Mouse (Mus musculus) hindbrain, embryonic 16.5 days (tissue): ENCODE results near the gene Serpinb1c. TPM values are rescaled to one million over a fixed set of nuclear protein-coding genes. Genes with fewer than 3 reads are reported as not detected.
A peak's percentile ranks its signal among the peaks of the same experiment; 100 is the strongest.
"Not testable (repeated sequence)": the region's sequence is repeated elsewhere in the genome, so short reads cannot be mapped to it uniquely, and the experiment has no call there.

ENCODE experiments used
- ATAC-seq: fragments of 200-750 bp; cut with Nextera tagmentation; 2 replicates; pipeline ENCODE4 v1.8.0; 2017; ENCODE audit warnings: moderate TSS enrichment, moderate library complexity
- H3K27ac ChIP-seq: fragments of 300-500 bp; sonication (generic); 2 replicates; pipeline ENCODE4 v1.5.1; 2014; ENCODE audit warnings: low read depth, mild to moderate bottlenecking, control low read depth, low read length, moderate library complexity
- H3K27me3 ChIP-seq: fragments of 300-500 bp; sonication (generic); replicated peaks from 2 replicates; pipeline ENCODE4 v1.6.1; 2014; ENCODE audit warnings: low read length; ENCODE audit not compliant: control insufficient read depth, insufficient read depth
- H3K36me3 ChIP-seq: fragments of 300-500 bp; sonication (generic); 2 replicates; pipeline ENCODE4 v1.6.1; 2014; ENCODE audit warnings: mild to moderate bottlenecking, low read length, moderate library complexity, mixed read lengths; ENCODE audit not compliant: control insufficient read depth, insufficient read depth
- H3K4me1 ChIP-seq: fragments of 300-500 bp; sonication (generic); 2 replicates; pipeline ENCODE4 v1.6.1; 2014; ENCODE audit warnings: low read depth, low read length; ENCODE audit not compliant: control insufficient read depth, insufficient read depth
- H3K4me2 ChIP-seq: fragments of 300-500 bp; sonication (generic); 2 replicates; pipeline ENCODE4 v1.6.1; 2014; ENCODE audit warnings: mild to moderate bottlenecking, low read length, control low read depth, moderate library complexity
- H3K4me3 ChIP-seq: fragments of 300-500 bp; sonication (generic); 2 replicates; pipeline ENCODE4 v1.5.1; 2014; ENCODE audit warnings: mild to moderate bottlenecking, low read length, control low read depth, moderate library complexity
- H3K9ac ChIP-seq: fragments of 300-500 bp; sonication (generic); 2 replicates; pipeline ENCODE4 v1.6.1; 2014; ENCODE audit warnings: low read depth, mild to moderate bottlenecking, control low read depth, low read length, moderate library complexity
- H3K9me3 ChIP-seq: fragments of 300-500 bp; sonication (generic); 2 replicates; pipeline ENCODE4 v1.6.1; 2014; ENCODE audit warnings: mild to moderate bottlenecking, low read length, moderate library complexity; ENCODE audit not compliant: control insufficient read depth
- WGBS: fragments of 180-500 bp; shearing (Covaris S2); extraction: QIAGEN DNeasy Blood & Tissue Kit; methylation state at CpG from one replicate; pipeline ENCODE4 v1.1.7; 2014; 5-methylcytosine and 5-hydroxymethylcytosine counted together
- polyA plus RNA-seq: library from polyadenylated mRNA; unstranded; fragments of >200 nt; fragmentation: Nextera tagmentation; extraction: Ambion mirVana; gene quantifications from 2 replicates; pipeline ENCODE4 v1.2.1, GENCODE M21; 2015

Serpinb1c gene
- polyA plus RNA-seq, 1 experiment from 2014 or later = not detected

GRCm38 (mm10) chr13:32868843-32869242 lies 29.2 kb downstream of the Serpinb1c start:
- 78% methylated on average over 5 of the region's 5 CpGs for WGBS
- Histone ChIP-seq H3K9ac (no peak overlapping the region), H3K4me1 (no peaks in the 10 kb centered on the region)

GRCm38 (mm10) chr13:32868233-32868632 lies 29.8 kb downstream of the Serpinb1c start:
- H3K9me3 ChIP-seq, H3K4me1 ChIP-seq, H3K4me2 ChIP-seq, H3K4me3 ChIP-seq, H3K27ac ChIP-seq, H3K27me3 ChIP-seq, ATAC-seq, H3K9ac ChIP-seq, H3K36me3 ChIP-seq: not testable (repeated sequence)
- 90% methylated on average over 4 of the region's 4 CpGs for WGBS

More at GRCm38 (mm10) chr13:32868843-32869242, 29.2 kb downstream of the Serpinb1c start:
- Histone ChIP-seq H3K27me3 (no peaks in the 10 kb centered on the region), H3K27ac (no peak overlapping the region), H3K4me3 (no peak overlapping the region), H3K4me2 (no peak overlapping the region), H3K36me3 (no peaks in the 10 kb centered on the region), H3K9me3 (no peaks in the 10 kb centered on the region)
- no peak for ATAC-seq

- Histone ChIP-seq H3K36me3 (no peaks in the 10 kb centered on the region), H3K9me3 (no peaks in the 10 kb centered on the region), H3K4me1 (no peaks in the 10 kb centered on the region), H3K4me3 (no peak overlapping the region), H3K27ac (no peak overlapping the region), H3K27me3 (no peaks in the 10 kb centered on the region), H3K4me2 (no peak overlapping the region), H3K9ac (no peak overlapping the region)
- 39% methylated on average over 2 of the region's 2 CpGs for WGBS
- no peak for ATAC-seq
Measured at GRCm38 (mm10) chr13:32867030-32867429, 31.0 kb downstream of the Serpinb1c start.

- WGBS = 7% methylated on average over 9 of the region's 9 CpGs
- ATAC-seq = peak; percentile 91
- Histone ChIP-seq H3K4me3 (no peak overlapping the region), H3K4me1 (no peaks in the 10 kb centered on the region), H3K9ac (no peak overlapping the region), H3K27ac (no peak overlapping the region), H3K36me3 (no peaks in the 10 kb centered on the region), H3K9me3 (no peaks in the 10 kb centered on the region), H3K27me3 (no peaks in the 10 kb centered on the region), H3K4me2 (no peak overlapping the region)
Measured at GRCm38 (mm10) chr13:32866484-32866883, 31.5 kb downstream of the Serpinb1c start.

- Histone ChIP-seq H3K27ac (no peak overlapping the region), H3K4me1 (no peaks in the 10 kb centered on the region), H3K36me3 (no peaks in the 10 kb centered on the region), H3K4me2 (no peak overlapping the region), H3K4me3 (no peak overlapping the region), H3K27me3 (no peaks in the 10 kb centered on the region), H3K9me3 (no peaks in the 10 kb centered on the region), H3K9ac (no peak overlapping the region)
- ATAC-seq = no peak
- WGBS = 64% methylated on average over 2 of the region's 2 CpGs
Measured at GRCm38 (mm10) chr13:32865591-32865990, 32.4 kb downstream of the Serpinb1c start.

GRCm38 (mm10) chr13:32864529-32864928 lies 33.5 kb downstream of the Serpinb1c start:
- not testable (repeated sequence) for H3K36me3 ChIP-seq, H3K4me3 ChIP-seq, H3K4me1 ChIP-seq, H3K27me3 ChIP-seq, H3K9ac ChIP-seq, H3K27ac ChIP-seq, H3K9me3 ChIP-seq, H3K4me2 ChIP-seq, ATAC-seq
- 92% methylated on average over 2 of the region's 3 CpGs for WGBS

- no peaks in the 10 kb centered on the region for H3K36me3 ChIP-seq
- H3K4me1 ChIP-seq = no peaks in the 10 kb centered on the region
- H3K9me3 ChIP-seq = no peaks in the 10 kb centered on the region
- H3K4me2 ChIP-seq = no peak overlapping the region
- no peak overlapping the region for H3K9ac ChIP-seq
- no peak for ATAC-seq
- H3K4me3 ChIP-seq = no peak overlapping the region
- H3K27me3 ChIP-seq = no peaks in the 10 kb centered on the region
- no peak overlapping the region for H3K27ac ChIP-seq
Measured at GRCm38 (mm10) chr13:32863456-32863855, 34.6 kb downstream of the Serpinb1c start.

GRCm38 (mm10) chr13:32860821-32861220 lies 37.2 kb downstream of the Serpinb1c start:
- no peaks in the 10 kb centered on the region for H3K27me3 ChIP-seq
- H3K36me3 ChIP-seq = no peaks in the 10 kb centered on the region
- no peak overlapping the region for H3K9ac ChIP-seq
- no peaks in the 10 kb centered on the region for H3K9me3 ChIP-seq
- no peak overlapping the region for H3K4me3 ChIP-seq
- no peak for ATAC-seq
- H3K4me1 ChIP-seq = no peaks in the 10 kb centered on the region
- no peak overlapping the region for H3K4me2 ChIP-seq
- H3K27ac ChIP-seq = no peak overlapping the region
- WGBS = 86% methylated on average over 3 of the region's 3 CpGs

- ATAC-seq = peak; percentile 81
- WGBS = 32% methylated on average over 2 of the region's 2 CpGs
Measured at GRCm38 (mm10) chr13:32853073-32853472, 44.9 kb downstream of the Serpinb1c start.

GRCm38 (mm10) chr13:32852539-32852938 lies 45.5 kb downstream of the Serpinb1c start:
- Histone ChIP-seq H3K9me3 (no peaks in the 10 kb centered on the region), H3K4me1 (no peaks in the 10 kb centered on the region), H3K4me3 (no peak overlapping the region), H3K36me3 (no peaks in the 10 kb centered on the region), H3K4me2 (no peak overlapping the region), H3K27ac (no peak overlapping the region), H3K27me3 (no peaks in the 10 kb centered on the region), H3K9ac (no peak overlapping the region)
- ATAC-seq = peak; percentile 13; the same call in 1 of the 2 replicates
- WGBS = 95% methylated on average over 4 of the region's 4 CpGs

More at GRCm38 (mm10) chr13:32853073-32853472, 44.9 kb downstream of the Serpinb1c start:
- H3K9me3 ChIP-seq = no peaks in the 10 kb centered on the region
- no peaks in the 10 kb centered on the region for H3K36me3 ChIP-seq
- H3K4me1 ChIP-seq = no peaks in the 10 kb centered on the region
- no peak overlapping the region for H3K4me2 ChIP-seq
- no peak overlapping the region for H3K9ac ChIP-seq
- H3K27me3 ChIP-seq = no peaks in the 10 kb centered on the region
- no peak overlapping the region for H3K4me3 ChIP-seq
- no peak overlapping the region for H3K27ac ChIP-seq
